Mouse (Mus musculus): ENCODE results near the gene Catsper4. TPM values are rescaled to one million over a fixed set of nuclear protein-coding genes. Genes with fewer than 3 reads are reported as not detected.

Gene Catsper4
- polyA plus RNA-seq, 1 experiment from 2014 or later, result 0.19 TPM

- ATAC-seq, result peak; percentile 21; the same call in 1 of the 2 replicates
- Histone ChIP-seq H3K36me3 (no peaks in the 10 kb centered on the region), H3K4me3 (replicated peaks) (no peak overlapping the region), H3K4me1 (replicated peaks) (peaks cover 33% of the 10 kb centered on the region), H3K9me3 (no peaks in the 10 kb centered on the region), H3K27me3 (replicated peaks) (peaks cover 24% of the 10 kb centered on the region), H3K9ac (no peak overlapping the region), H3K4me2 (replicated peaks) (0 out of 2 replicates have a peak overlapping the region, but pooled peaks have one; percentile 24), H3K27ac (0 out of 2 replicates have a peak overlapping the region, but pooled peaks have one; percentile 36)
- WGBS, result 21% methylated on average over 18 of the region's 19 CpGs
These were observed 29.4 kb upstream of the Catsper4 start for GRCm38 (mm10) chr4:134256407-134257197.

GRCm38 (mm10) chr4:134255854-134256253 lies 28.7 kb upstream of the Catsper4 start:
- Histone ChIP-seq H3K9me3 (no peaks in the 10 kb centered on the region), H3K4me1 (replicated peaks) (peaks cover 40% of the 10 kb centered on the region), H3K4me3 (replicated peaks) (no peak overlapping the region), H3K27me3 (replicated peaks) (peaks cover 31% of the 10 kb centered on the region), H3K4me2 (replicated peaks) (no peak overlapping the region), H3K9ac (no peak overlapping the region), H3K27ac (no peak overlapping the region), H3K36me3 (no peaks in the 10 kb centered on the region)
- WGBS, result 25% methylated on average over 4 of the region's 4 CpGs
- no peak for ATAC-seq

- no peak overlapping the region for H3K4me2 ChIP-seq (replicated peaks)
- no peaks in the 10 kb centered on the region for H3K36me3 ChIP-seq
- H3K4me1 ChIP-seq (replicated peaks), result peaks cover 50% of the 10 kb centered on the region
- 48% methylated on average over 3 of the region's 3 CpGs for WGBS
- no peaks in the 10 kb centered on the region for H3K9me3 ChIP-seq
- no peak overlapping the region for H3K4me3 ChIP-seq (replicated peaks)
- no peak overlapping the region for H3K9ac ChIP-seq
- no peak overlapping the region for H3K27ac ChIP-seq
- H3K27me3 ChIP-seq (replicated peaks), result peaks cover 40% of the 10 kb centered on the region
- no peak for ATAC-seq
These were observed 27.7 kb upstream of the Catsper4 start for GRCm38 (mm10) chr4:134254835-134255234.

GRCm38 (mm10) chr4:134253722-134254324 lies 26.6 kb upstream of the Catsper4 start, which contains the start of gene Grrp1:
TSS of gene Grrp1 (minus strand) at chr4:134254106.
- H3K36me3 ChIP-seq, result no peaks in the 10 kb centered on the region
- H3K27ac ChIP-seq, result no peak within 1 kb of the TSS
- 3% methylated on average over 13 of the region's 13 CpGs for WGBS
- peak within 1 kb of the TSS; percentile 98 for H3K4me2 ChIP-seq (replicated peaks)
- ATAC-seq, result no peak
- H3K9me3 ChIP-seq, result no peaks in the 10 kb centered on the region
- peaks cover 54% of the 10 kb centered on the region for H3K4me1 ChIP-seq (replicated peaks)
- peak within 1 kb of the TSS; percentile 21; the same call in 1 of the 2 replicates for H3K9ac ChIP-seq
- peak within 1 kb of the TSS; percentile 50 for H3K4me3 ChIP-seq (replicated peaks)
- peaks cover 46% of the 10 kb centered on the region for H3K27me3 ChIP-seq (replicated peaks)

- peak overlapping the region; percentile 50 for H3K4me3 ChIP-seq (replicated peaks)
- no peaks in the 10 kb centered on the region for H3K36me3 ChIP-seq
- H3K4me1 ChIP-seq (replicated peaks), result peaks cover 54% of the 10 kb centered on the region
- H3K27me3 ChIP-seq (replicated peaks), result peaks cover 52% of the 10 kb centered on the region
- H3K4me2 ChIP-seq (replicated peaks), result peak overlapping the region; percentile 98
- H3K27ac ChIP-seq, result no peak overlapping the region
- ATAC-seq, result no peak
- WGBS, result 21% methylated on average over 15 of the region's 15 CpGs
- peak overlapping the region; percentile 21; the same call in 1 of the 2 replicates for H3K9ac ChIP-seq
- no peaks in the 10 kb centered on the region for H3K9me3 ChIP-seq
These were observed 25.9 kb upstream of the Catsper4 start for GRCm38 (mm10) chr4:134252911-134253721.

- H3K9me3 ChIP-seq, result no peaks in the 10 kb centered on the region
- ATAC-seq, result no peak
- H3K27ac ChIP-seq, result no peak overlapping the region
- peak overlapping the region; percentile 50 for H3K4me3 ChIP-seq (replicated peaks)
- peak overlapping the region; percentile 98 for H3K4me2 ChIP-seq (replicated peaks)
- H3K4me1 ChIP-seq (replicated peaks), result peaks cover 51% of the 10 kb centered on the region
- no peaks in the 10 kb centered on the region for H3K36me3 ChIP-seq
- peaks cover 59% of the 10 kb centered on the region for H3K27me3 ChIP-seq (replicated peaks)
- H3K9ac ChIP-seq, result peak overlapping the region; percentile 34
- whole genome bisulfite sequencing, result 16% methylated on average over 22 of the region's 22 CpGs
These were observed 25.1 kb upstream of the Catsper4 start for GRCm38 (mm10) chr4:134252131-134252910.

- peak overlapping the region; percentile 34 for H3K9ac ChIP-seq
- H3K36me3 ChIP-seq, result no peaks in the 10 kb centered on the region
- WGBS, result 2% methylated on average over 91 of the region's 91 CpGs
- H3K4me2 ChIP-seq (replicated peaks), result peak overlapping the region; percentile 98
- peaks cover 59% of the 10 kb centered on the region for H3K27me3 ChIP-seq (replicated peaks)
- no peaks in the 10 kb centered on the region for H3K9me3 ChIP-seq
- no peak overlapping the region for H3K27ac ChIP-seq
- 0 out of 2 replicates have a peak, but pooled peaks have one; percentile 18 for ATAC-seq
- peak overlapping the region; percentile 50 for H3K4me3 ChIP-seq (replicated peaks)
- peaks cover 48% of the 10 kb centered on the region for H3K4me1 ChIP-seq (replicated peaks)
These were observed 24.3 kb upstream of the Catsper4 start for GRCm38 (mm10) chr4:134251241-134252130.

GRCm38 (mm10) chr4:134250930-134251240 lies 23.7 kb upstream of the Catsper4 start:
- H3K9me3 ChIP-seq, result no peaks in the 10 kb centered on the region
- 22% methylated on average over 10 of the region's 10 CpGs for whole genome bisulfite sequencing
- peaks cover 48% of the 10 kb centered on the region for H3K4me1 ChIP-seq (replicated peaks)
- no peak overlapping the region for H3K27ac ChIP-seq
- H3K27me3 ChIP-seq (replicated peaks), result peaks cover 59% of the 10 kb centered on the region
- H3K4me3 ChIP-seq (replicated peaks), result peak overlapping the region; percentile 50
- no peak for ATAC-seq
- no peaks in the 10 kb centered on the region for H3K36me3 ChIP-seq
- peak overlapping the region; percentile 98 for H3K4me2 ChIP-seq (replicated peaks)
- H3K9ac ChIP-seq, result peak overlapping the region; percentile 34

- peaks cover 59% of the 10 kb centered on the region for H3K27me3 ChIP-seq (replicated peaks)
- peak overlapping the region; percentile 50 for H3K4me3 ChIP-seq (replicated peaks)
These were observed 23.1 kb upstream of the Catsper4 start for GRCm38 (mm10) chr4:134250116-134250929.

GRCm38 (mm10) chr4:134249651-134250050 lies 22.5 kb upstream of the Catsper4 start:
- no peak overlapping the region for H3K27ac ChIP-seq
- peak; percentile 55; the same call in 1 of the 2 replicates for ATAC-seq
- peaks cover 59% of the 10 kb centered on the region for H3K27me3 ChIP-seq (replicated peaks)
- peaks cover 43% of the 10 kb centered on the region for H3K4me1 ChIP-seq (replicated peaks)
- WGBS, result 1% methylated on average over 30 of the region's 30 CpGs
- peak overlapping the region; percentile 36 for H3K4me3 ChIP-seq (replicated peaks)
- H3K9ac ChIP-seq, result peak overlapping the region; percentile 40; the same call in 1 of the 2 replicates
- no peaks in the 10 kb centered on the region for H3K9me3 ChIP-seq
- no peaks in the 10 kb centered on the region for H3K36me3 ChIP-seq
- H3K4me2 ChIP-seq (replicated peaks), result peak overlapping the region; percentile 98

More at GRCm38 (mm10) chr4:134250116-134250929, 23.1 kb upstream of the Catsper4 start:
- Histone ChIP-seq H3K4me1 (replicated peaks) (peaks cover 45% of the 10 kb centered on the region), H3K9me3 (no peaks in the 10 kb centered on the region), H3K9ac (peak overlapping the region; percentile 40; the same call in 1 of the 2 replicates), H3K27ac (no peak overlapping the region), H3K4me2 (replicated peaks) (peak overlapping the region; percentile 98), H3K36me3 (no peaks in the 10 kb centered on the region)
- 25% methylated on average over 27 of the region's 27 CpGs for WGBS
- no peak for ATAC-seq

All from intestine, embryonic 15.5 days (tissue).